Mouse (Mus musculus): Measurements from ENCODE around the gene Nr1d1. TPM values are rescaled to one million over a fixed set of nuclear protein-coding genes. Genes with fewer than 3 reads are reported as not detected.
A peak's percentile ranks its signal among the peaks of the same experiment; 100 is the strongest.

Nr1d1 gene
- polyA plus RNA-seq, 1 experiment from 2014 or later: 2.7 TPM

DNA sequence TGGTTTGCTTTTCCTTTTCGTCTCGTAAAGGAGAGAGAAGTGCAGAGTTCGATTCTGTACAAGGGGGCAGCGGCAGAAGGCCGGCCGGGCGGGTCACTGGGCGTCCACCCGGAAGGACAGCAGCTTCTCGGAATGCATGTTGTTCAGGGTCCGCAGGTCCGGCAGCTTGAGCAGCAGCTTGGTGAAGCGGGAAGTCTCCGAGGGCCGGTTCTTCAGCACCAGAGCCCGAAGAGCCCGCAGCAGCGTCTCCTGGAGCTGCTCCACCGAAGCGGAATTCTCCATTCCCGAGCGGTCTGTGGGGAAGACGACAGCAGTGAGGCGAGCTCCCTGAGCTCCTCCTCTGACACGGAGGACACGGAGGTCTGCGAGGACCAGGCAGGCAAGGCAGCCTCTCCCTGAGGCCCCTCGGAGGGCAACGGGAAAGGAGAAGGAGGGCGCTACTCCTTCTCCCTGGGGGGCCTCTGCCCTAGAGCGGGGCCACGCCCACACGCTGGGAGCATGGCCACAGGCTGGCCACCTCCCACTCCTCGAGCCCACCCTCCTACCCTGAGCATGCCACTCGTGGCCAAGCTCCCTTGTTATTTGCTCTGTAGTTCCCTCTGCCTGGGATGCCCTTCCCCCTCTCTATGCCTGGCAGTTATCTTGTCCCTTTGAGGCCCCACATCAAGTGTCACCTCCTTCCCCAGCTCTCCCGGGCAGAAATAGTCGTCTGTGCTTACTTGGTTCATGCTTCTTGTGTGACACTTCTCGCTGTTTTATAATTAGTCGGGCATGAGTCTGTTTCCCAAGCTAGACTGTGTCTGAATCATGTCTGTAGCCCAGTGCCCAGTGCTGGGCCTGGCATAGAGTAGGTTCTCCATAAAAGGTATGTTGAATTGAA, 6.8 kb downstream of the Nr1d1 start:
- WGBS: 18% methylated on average over 39 of the region's 39 CpGs
- Histone ChIP-seq H3K27ac (ENCODE audit: low read depth, low read length) (peak overlapping the region; percentile 98), H3K4me1 (replicated peaks; ENCODE audit: control insufficient read depth, insufficient read depth, low read length) (peaks cover 80% of the 10 kb centered on the region), H3K9ac (ENCODE audit: low read depth, low read length) (peak overlapping the region; percentile 83), H3K27me3 (replicated peaks; ENCODE audit: control insufficient read depth, insufficient read depth, low read length) (no peaks in the 10 kb centered on the region), H3K36me3 (ENCODE audit: control insufficient read depth, insufficient read depth, low read length) (peaks cover 15% of the 10 kb centered on the region), H3K4me2 (peak overlapping the region; percentile 93), H3K4me3 (ENCODE audit: low read depth, low read length) (peak overlapping the region; percentile 57), H3K9me3 (ENCODE audit: control insufficient read depth, low read length) (no peaks in the 10 kb centered on the region)
- ATAC-seq (replicated peaks; ENCODE audit: low FRiP score): peak; percentile 68
- DNase-seq (ENCODE audit: low spot score): no peak

DNA sequence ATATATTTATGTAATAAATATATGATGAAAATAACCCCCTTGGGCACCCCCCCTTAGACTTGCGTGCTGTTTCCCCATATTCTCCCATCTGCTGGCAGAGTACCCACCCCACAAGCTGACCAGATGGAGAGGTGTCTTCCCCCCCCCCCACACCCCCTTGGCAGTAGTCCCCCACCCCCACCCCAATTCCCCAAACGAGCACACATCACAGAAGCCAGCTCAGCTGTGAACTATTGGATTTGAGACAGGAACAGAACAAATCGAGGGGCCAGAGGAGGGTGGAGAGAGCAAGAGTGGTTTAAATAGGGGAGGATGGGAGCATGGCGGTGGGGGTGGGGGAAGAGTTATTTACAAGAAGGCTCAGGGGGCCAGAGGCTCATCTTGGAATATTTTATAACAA, 7.4 kb downstream of the Nr1d1 start:
- DNase-seq (ENCODE audit: low spot score) (no peak), ATAC-seq (replicated peaks; ENCODE audit: low FRiP score) (no peak)
- H3K36me3 ChIP-seq (ENCODE audit: control insufficient read depth, insufficient read depth, low read length): peaks cover 20% of the 10 kb centered on the region
- peak overlapping the region; percentile 98 for H3K27ac ChIP-seq (ENCODE audit: low read depth, low read length)
- peak overlapping the region; percentile 57 for H3K4me3 ChIP-seq (ENCODE audit: low read depth, low read length)
- peak overlapping the region; percentile 83 for H3K9ac ChIP-seq (ENCODE audit: low read depth, low read length)
- no peaks in the 10 kb centered on the region for H3K9me3 ChIP-seq (ENCODE audit: control insufficient read depth, low read length)
- WGBS: 13% methylated on average over 4 of the region's 4 CpGs
- peak overlapping the region; percentile 93 for H3K4me2 ChIP-seq
- H3K27me3 ChIP-seq (replicated peaks; ENCODE audit: control insufficient read depth, insufficient read depth, low read length): no peaks in the 10 kb centered on the region
- H3K4me1 ChIP-seq (replicated peaks; ENCODE audit: control insufficient read depth, insufficient read depth, low read length): peaks cover 79% of the 10 kb centered on the region

DNA sequence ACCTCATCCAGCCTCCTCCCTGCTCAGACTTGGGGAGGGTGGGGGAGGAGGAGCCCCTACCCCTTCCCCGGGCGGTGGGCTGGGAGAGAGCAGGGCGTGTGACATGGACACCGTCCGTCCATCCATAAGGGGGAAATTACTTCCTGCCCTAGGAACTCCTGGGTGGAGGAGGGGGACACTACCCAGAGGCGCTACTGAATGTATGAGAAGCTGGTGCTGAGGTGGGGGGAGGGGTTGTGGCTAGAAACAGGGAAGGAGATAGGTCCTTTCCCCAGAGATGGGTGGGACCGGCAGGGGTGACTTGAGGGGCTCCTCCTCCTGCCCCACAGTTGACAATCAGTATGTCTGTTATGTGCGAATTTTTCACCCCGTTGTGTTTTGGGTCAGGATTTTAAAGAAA, 7.9 kb downstream of the Nr1d1 start:
- Histone ChIP-seq H3K36me3 (ENCODE audit: control insufficient read depth, insufficient read depth, low read length) (peaks cover 20% of the 10 kb centered on the region), H3K27me3 (replicated peaks; ENCODE audit: control insufficient read depth, insufficient read depth, low read length) (no peaks in the 10 kb centered on the region), H3K27ac (ENCODE audit: low read depth, low read length) (peak overlapping the region; percentile 38; the same call in 1 of the 2 replicates), H3K9ac (ENCODE audit: low read depth, low read length) (peak overlapping the region; percentile 6; the same call in 1 of the 2 replicates), H3K9me3 (ENCODE audit: control insufficient read depth, low read length) (no peaks in the 10 kb centered on the region), H3K4me2 (peak overlapping the region; percentile 93), H3K4me1 (replicated peaks; ENCODE audit: control insufficient read depth, insufficient read depth, low read length) (peaks cover 76% of the 10 kb centered on the region), H3K4me3 (ENCODE audit: low read depth, low read length) (peak overlapping the region; percentile 57; the same call in 1 of the 2 replicates)
- WGBS: 9% methylated on average over 9 of the region's 9 CpGs
- DNase-seq (ENCODE audit: low spot score): no peak
- peak; percentile 79 for ATAC-seq (replicated peaks; ENCODE audit: low FRiP score)

DNA sequence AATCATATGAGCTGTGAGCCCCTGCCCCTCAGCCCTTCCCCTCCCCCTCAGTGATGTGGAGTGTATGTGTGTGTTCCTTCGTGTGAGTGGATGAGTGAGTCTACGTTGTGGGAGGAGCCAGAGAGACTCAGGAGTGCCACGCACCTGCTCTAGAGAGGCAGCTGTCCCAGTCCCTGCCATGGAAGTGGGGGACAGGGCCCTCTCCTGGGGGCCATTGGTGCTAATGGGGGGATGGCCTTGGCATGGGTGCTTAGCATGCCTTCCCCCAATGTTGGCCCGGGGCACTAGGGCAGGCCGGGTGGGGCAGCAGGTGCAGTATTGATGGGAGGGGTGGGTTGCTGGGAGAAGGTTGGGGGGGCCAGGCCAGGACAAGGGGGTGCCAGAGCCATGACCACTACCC, 8.3 kb downstream of the Nr1d1 start:
- no peaks in the 10 kb centered on the region for H3K27me3 ChIP-seq (replicated peaks; ENCODE audit: control insufficient read depth, insufficient read depth, low read length)
- H3K4me2 ChIP-seq: peak overlapping the region; percentile 93
- H3K9me3 ChIP-seq (ENCODE audit: control insufficient read depth, low read length): no peaks in the 10 kb centered on the region
- H3K4me1 ChIP-seq (replicated peaks; ENCODE audit: control insufficient read depth, insufficient read depth, low read length): peaks cover 71% of the 10 kb centered on the region
- peak overlapping the region; percentile 38; the same call in 1 of the 2 replicates for H3K27ac ChIP-seq (ENCODE audit: low read depth, low read length)
- 0 out of 2 replicates have a peak overlapping the region, but pooled peaks have one; percentile 6 for H3K9ac ChIP-seq (ENCODE audit: low read depth, low read length)
- H3K36me3 ChIP-seq (ENCODE audit: control insufficient read depth, insufficient read depth, low read length): peaks cover 20% of the 10 kb centered on the region
- H3K4me3 ChIP-seq (ENCODE audit: low read depth, low read length): peak overlapping the region; percentile 57; the same call in 1 of the 2 replicates
- DNase-seq (ENCODE audit: low spot score) (no peak), ATAC-seq (replicated peaks; ENCODE audit: low FRiP score) (no peak)
- 73% methylated on average over 5 of the region's 5 CpGs for WGBS

DNA sequence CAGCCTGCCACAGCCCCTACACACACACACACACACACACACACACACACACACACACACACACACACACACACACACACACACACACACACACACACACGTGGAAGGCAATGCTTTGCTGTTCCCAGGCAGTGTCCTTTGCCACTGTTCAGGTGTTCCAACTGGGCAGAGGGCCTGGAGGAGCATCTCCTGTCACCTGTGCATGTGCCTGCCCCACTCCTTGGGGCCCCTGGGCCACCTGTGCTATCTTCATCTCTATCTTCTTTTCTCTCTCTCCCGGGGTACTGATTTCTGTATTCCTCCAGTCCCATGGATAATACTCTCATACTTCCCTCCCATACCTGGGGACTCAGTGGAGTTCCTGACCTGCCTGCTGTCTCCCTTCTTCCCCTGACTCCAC, 8.8 kb downstream of the Nr1d1 start:
- H3K9ac ChIP-seq (ENCODE audit: low read depth, low read length): no peak overlapping the region
- peak overlapping the region; percentile 62; the same call in 1 of the 2 replicates for H3K27ac ChIP-seq (ENCODE audit: low read depth, low read length)
- H3K4me1 ChIP-seq (replicated peaks; ENCODE audit: control insufficient read depth, insufficient read depth, low read length): peaks cover 67% of the 10 kb centered on the region
- H3K4me2 ChIP-seq: no peak overlapping the region; the same call in 1 of the 2 replicates
- H3K9me3 ChIP-seq (ENCODE audit: control insufficient read depth, low read length): no peaks in the 10 kb centered on the region
- H3K36me3 ChIP-seq (ENCODE audit: control insufficient read depth, insufficient read depth, low read length): peaks cover 20% of the 10 kb centered on the region
- no peaks in the 10 kb centered on the region for H3K27me3 ChIP-seq (replicated peaks; ENCODE audit: control insufficient read depth, insufficient read depth, low read length)
- ATAC-seq (replicated peaks; ENCODE audit: low FRiP score): no peak
- no peak overlapping the region for H3K4me3 ChIP-seq (ENCODE audit: low read depth, low read length)
- DNase-seq (ENCODE audit: low spot score): no peak
- 47% methylated on average over 2 of the region's 2 CpGs for WGBS

DNA sequence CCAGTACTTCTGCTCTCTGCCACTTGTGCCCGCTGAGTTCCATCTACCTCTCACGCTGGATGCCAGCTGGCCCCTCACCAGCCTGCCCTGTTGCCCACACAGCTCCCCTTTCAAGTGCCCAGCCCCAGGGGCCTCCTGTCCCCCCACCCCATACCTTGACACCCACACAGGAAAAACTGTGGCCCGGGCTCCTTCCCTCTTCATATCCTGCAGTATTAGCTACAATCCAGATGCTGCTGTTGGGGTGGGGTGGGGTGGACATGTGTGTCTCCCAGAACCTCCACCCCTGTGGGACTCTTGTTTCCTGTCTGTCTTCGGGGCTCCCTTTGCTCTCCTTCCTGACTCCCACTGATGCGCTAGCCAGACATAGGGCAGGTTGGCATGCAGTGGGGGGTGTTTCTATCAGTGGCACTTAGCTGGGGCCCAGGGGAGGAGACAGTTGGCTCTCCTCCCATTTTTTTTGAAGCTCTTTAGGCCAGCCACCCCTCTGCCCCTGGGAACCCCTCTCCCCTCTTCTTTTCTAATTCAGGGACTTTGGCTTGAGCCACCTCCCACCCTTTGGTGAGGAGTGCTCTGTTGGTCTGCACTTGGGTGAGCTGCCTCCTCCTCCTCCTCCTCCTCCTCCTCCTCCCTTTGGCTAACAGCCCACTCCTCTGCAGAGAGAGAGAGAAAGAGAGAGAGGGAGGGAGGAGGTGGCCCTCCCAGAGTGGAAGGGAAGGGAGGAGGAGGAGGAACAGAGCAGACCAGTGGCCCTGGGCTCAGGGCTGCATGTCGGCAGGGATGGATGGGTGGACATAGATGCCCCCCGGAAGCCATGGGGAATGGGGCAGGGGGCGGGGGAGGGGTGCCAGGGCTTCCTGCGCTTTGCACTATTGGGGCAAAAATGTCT, 9.5 kb downstream of the Nr1d1 start:
- Histone ChIP-seq H3K4me3 (ENCODE audit: low read depth, low read length) (no peak overlapping the region), H3K36me3 (ENCODE audit: control insufficient read depth, insufficient read depth, low read length) (peaks cover 24% of the 10 kb centered on the region), H3K27ac (ENCODE audit: low read depth, low read length) (peak overlapping the region; percentile 62), H3K27me3 (replicated peaks; ENCODE audit: control insufficient read depth, insufficient read depth, low read length) (no peaks in the 10 kb centered on the region), H3K4me2 (no peak overlapping the region; the same call in 1 of the 2 replicates), H3K4me1 (replicated peaks; ENCODE audit: control insufficient read depth, insufficient read depth, low read length) (peaks cover 67% of the 10 kb centered on the region), H3K9ac (ENCODE audit: low read depth, low read length) (no peak overlapping the region), H3K9me3 (ENCODE audit: control insufficient read depth, low read length) (no peaks in the 10 kb centered on the region)
- DNase-seq (ENCODE audit: low spot score) (no peak), ATAC-seq (replicated peaks; ENCODE audit: low FRiP score) (no peak)
- 53% methylated on average over 9 of the region's 9 CpGs for WGBS

DNA sequence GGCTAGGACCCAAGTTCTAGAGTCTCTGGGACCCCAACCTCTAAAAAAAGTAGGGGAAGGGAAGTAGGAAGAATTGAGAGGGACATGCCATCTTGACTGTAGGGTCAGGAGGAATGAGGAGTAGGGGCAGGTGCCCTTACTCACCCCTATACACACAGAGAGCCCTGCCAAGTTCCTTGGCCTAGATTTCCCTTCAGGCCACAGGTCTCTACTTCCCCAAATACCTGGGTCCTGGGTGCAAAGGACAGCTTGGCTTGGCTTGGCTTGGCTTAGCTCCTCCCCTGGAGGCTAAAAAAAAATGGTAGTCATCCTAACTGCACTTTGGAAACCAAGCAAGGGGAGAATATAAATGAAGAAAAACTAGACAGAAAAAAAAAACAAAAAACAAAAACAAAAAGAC, 10.4 kb downstream of the Nr1d1 start:
- Histone ChIP-seq H3K36me3 (ENCODE audit: control insufficient read depth, insufficient read depth, low read length) (peaks cover 28% of the 10 kb centered on the region), H3K4me3 (ENCODE audit: low read depth, low read length) (no peak overlapping the region), H3K27ac (ENCODE audit: low read depth, low read length) (no peak overlapping the region), H3K9ac (ENCODE audit: low read depth, low read length) (no peak overlapping the region), H3K4me2 (no peak overlapping the region), H3K9me3 (ENCODE audit: control insufficient read depth, low read length) (no peaks in the 10 kb centered on the region), H3K27me3 (replicated peaks; ENCODE audit: control insufficient read depth, insufficient read depth, low read length) (no peaks in the 10 kb centered on the region), H3K4me1 (replicated peaks; ENCODE audit: control insufficient read depth, insufficient read depth, low read length) (peaks cover 59% of the 10 kb centered on the region)
- ATAC-seq (replicated peaks; ENCODE audit: low FRiP score) (no peak), DNase-seq (ENCODE audit: low spot score) (no peak)

DNA sequence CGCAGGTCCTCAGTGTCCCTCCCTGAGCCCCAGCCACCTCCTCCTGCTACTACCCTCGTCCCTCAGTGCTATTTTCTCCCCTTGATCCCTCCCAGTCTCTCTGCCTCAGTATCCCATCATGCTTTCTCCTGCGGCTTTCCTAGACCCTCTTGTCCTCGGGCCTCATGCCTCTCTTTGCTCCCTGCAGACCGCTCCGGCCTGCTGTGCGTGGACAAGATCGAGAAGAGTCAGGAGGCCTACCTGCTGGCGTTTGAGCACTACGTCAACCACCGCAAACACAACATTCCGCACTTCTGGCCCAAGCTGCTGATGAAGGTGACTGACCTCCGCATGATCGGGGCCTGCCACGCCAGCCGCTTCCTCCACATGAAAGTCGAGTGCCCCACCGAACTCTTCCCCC, 11.0 kb downstream of the Nr1d1 start:
- Histone ChIP-seq H3K27me3 (replicated peaks; ENCODE audit: control insufficient read depth, insufficient read depth, low read length) (no peaks in the 10 kb centered on the region), H3K4me1 (replicated peaks; ENCODE audit: control insufficient read depth, insufficient read depth, low read length) (peaks cover 53% of the 10 kb centered on the region), H3K4me2 (no peak overlapping the region), H3K4me3 (ENCODE audit: low read depth, low read length) (no peak overlapping the region), H3K36me3 (ENCODE audit: control insufficient read depth, insufficient read depth, low read length) (peaks cover 25% of the 10 kb centered on the region), H3K9me3 (ENCODE audit: control insufficient read depth, low read length) (no peaks in the 10 kb centered on the region), H3K9ac (ENCODE audit: low read depth, low read length) (no peak overlapping the region), H3K27ac (ENCODE audit: low read depth, low read length) (peak overlapping the region; percentile 48; the same call in 1 of the 2 replicates)
- no peak for DNase-seq (ENCODE audit: low spot score)
- WGBS: 82% methylated on average over 18 of the region's 18 CpGs
- ATAC-seq (replicated peaks; ENCODE audit: low FRiP score): no peak

Data from liver, embryonic 11.5 days (tissue).